In genomic region chr3:61004611-61005010, GRCm38 (mm10) we compare ENCODE assay signal across 14 mouse cellular contexts. TPM values are rescaled to one million over a fixed set of nuclear protein-coding genes. Genes with fewer than 3 reads are reported as not detected.
DNase-seq lines count a peak whose midpoint lies in the region; ATAC-seq and TF ChIP-seq lines count a peak whose summit lies in the region.
"Had no signal": no experiment of that assay in that cellular context is flagged by ENCODE, and none has a peak within 500 bp of the region (broad histone marks: within the 10 kb centered on the region; RNA-seq: fewer than 3 reads in every experiment).

No protein-coding gene starts in this region.

- no peaks in the 10 kb centered on the region for H3K9me3 ChIP-seq in liver, embryonic 11.5 days (ENCODE audit: control insufficient read depth, low read length)
- no peaks in the 10 kb centered on the region for H3K9me3 ChIP-seq in liver, embryonic 14.5 days (ENCODE audit: control insufficient read depth, low read length)
- H3K9me3 ChIP-seq: neural tube, embryonic 12.5 days had no signal

- no peak overlapping the region for H3K9ac ChIP-seq in liver, embryonic 11.5 days (ENCODE audit: low read depth, low read length)
- no peak overlapping the region for H3K9ac ChIP-seq in liver, embryonic 14.5 days (replicated peaks)
- H3K9ac ChIP-seq: neural tube, embryonic 12.5 days had no signal

- 70% methylated on average over 1 of the region's 1 CpGs for WGBS in liver, embryonic 11.5 days
- 58% methylated on average over 1 of the region's 1 CpGs for WGBS in liver, embryonic 14.5 days (ENCODE audit: insufficient replicate concordance)
- WGBS in thymus, adult 2 months = 78% methylated on average over 1 of the region's 1 CpGs

- intact Hi-C loops in gastrocnemius, adult 2 months (cut with DNase I) = no loop called here

- H3K4me2 ChIP-seq in liver, embryonic 11.5 days = peak overlapping the region; percentile 97
- H3K4me2 ChIP-seq in liver, embryonic 14.5 days (ENCODE audit: low read depth) = 0 out of 2 replicates have a peak overlapping the region, but pooled peaks have one; percentile 18

- ATAC-seq in liver, embryonic 11.5 days (replicated peaks; ENCODE audit: low FRiP score) = no peak
- no peak for ATAC-seq in liver, embryonic 14.5 days (ENCODE audit: insufficient read depth)

- peaks cover 8% of the 10 kb centered on the region for H3K27me3 ChIP-seq in liver, embryonic 11.5 days (replicated peaks; ENCODE audit: control insufficient read depth, insufficient read depth, low read length)
- peaks cover 9% of the 10 kb centered on the region for H3K27me3 ChIP-seq in liver, embryonic 14.5 days (ENCODE audit: control insufficient read depth, insufficient read depth, low read length)
- no peaks in the 10 kb centered on the region; the same call in 1 of the 2 replicates for H3K27me3 ChIP-seq in thymus, adult 2 months (ENCODE audit: control insufficient read depth, insufficient read depth, low read length)

- no peaks in the 10 kb centered on the region for H3K36me3 ChIP-seq in liver, embryonic 11.5 days (ENCODE audit: control insufficient read depth, insufficient read depth, low read length)
- no peaks in the 10 kb centered on the region for H3K36me3 ChIP-seq in liver, embryonic 14.5 days (replicated peaks; ENCODE audit: control insufficient read depth, insufficient read depth, low read depth)
- no peaks in the 10 kb centered on the region for H3K36me3 ChIP-seq in thymus, adult 2 months (ENCODE audit: control insufficient read depth, insufficient read depth, low read length)
- H3K36me3 ChIP-seq: neural tube, embryonic 12.5 days had no signal

- DNase-seq in gastrocnemius, adult 2 months = no peak
- no peak for DNase-seq in gastrocnemius, postnatal 10 days
- DNase-seq in liver, embryonic 11.5 days (ENCODE audit: low spot score) = no peak
- DNase-seq in liver = no peak
- DNase-seq in liver, embryonic 14.5 days (ENCODE audit: low read depth in 3 of 3, low spot score in 3 of 3) = no peak
- DNase-seq in thymus, adult 2 months = no peak
- DNase-seq in adrenal gland, adult (ENCODE audit: inconsistent age in 2 of 2, low spot score in 1 of 2) = no peak
- DNase-seq: cerebellum, postnatal 10 days; heart, postnatal 14 days; retina, postnatal 1 day; thymus, postnatal 14 days had no signal

- TF ChIP-seq POLR2A in cortical plate, adult 2 months (IDR thresholded peaks at IDR 0.05; ENCODE audit: extremely low read depth, insufficient read depth, low read length) = no peak
- no peak for TF ChIP-seq POLR2A in thymus, adult 2 months (IDR thresholded peaks at IDR 0.05; ENCODE audit: control insufficient read depth, extremely low read depth, insufficient read depth, low read length, poor library complexity)

- no peak for TF ChIP-seq CTCF in gastrocnemius, adult 2 months (IDR thresholded peaks at IDR 0.05)
- TF ChIP-seq CTCF in cortical plate, adult 2 months (IDR thresholded peaks at IDR 0.05; ENCODE audit: extremely low read depth, insufficient read depth, low read length) = no peak
- TF ChIP-seq CTCF in liver, embryonic 14.5 days (IDR thresholded peaks at IDR 0.05; ENCODE audit: low read depth) = no peak
- no peak for TF ChIP-seq CTCF in thymus, adult 2 months (IDR thresholded peaks at IDR 0.05; ENCODE audit: borderline replicate concordance, control insufficient read depth, extremely low read depth, insufficient read depth, low read length, poor library complexity)

- peak overlapping the region; percentile 38 for H3K27ac ChIP-seq in gastrocnemius, adult 2 months
- H3K27ac ChIP-seq in liver, embryonic 11.5 days (ENCODE audit: low read depth, low read length) = no peak overlapping the region
- H3K27ac ChIP-seq in cortical plate, adult 2 months (ENCODE audit: insufficient read depth, low read length) = no peak overlapping the region
- no peak overlapping the region for H3K27ac ChIP-seq in liver, embryonic 14.5 days
- no peak overlapping the region for H3K27ac ChIP-seq in thymus, adult 2 months (ENCODE audit: control insufficient read depth, insufficient read depth, low read length)
- H3K27ac ChIP-seq: kidney, postnatal 0 days; neural tube, embryonic 12.5 days had no signal

- H3K4me1 ChIP-seq in liver, embryonic 11.5 days (replicated peaks; ENCODE audit: control insufficient read depth, insufficient read depth, low read length) = peaks cover 10% of the 10 kb centered on the region
- H3K4me1 ChIP-seq in cortical plate, adult 2 months (ENCODE audit: control insufficient read depth, insufficient read depth, low read length) = no peaks in the 10 kb centered on the region
- peaks cover 2 to 4% of the 10 kb centered on the region in 2 experiments; a peak in 3 of 4 replicates for H3K4me1 ChIP-seq in liver, embryonic 14.5 days (replicated peaks; ENCODE audit: control insufficient read depth in 2 of 2, insufficient read depth in 2 of 2, low read length in 1 of 2)
- peaks cover 10% of the 10 kb centered on the region for H3K4me1 ChIP-seq in thymus, adult 2 months (replicated peaks; ENCODE audit: control insufficient read depth, insufficient read depth, low read length)

- no peak for TF ChIP-seq EP300 in liver, embryonic 14.5 days (IDR thresholded peaks at IDR 0.05; ENCODE audit: low read depth)

- H3K4me3 ChIP-seq in gastrocnemius, adult 2 months = peak overlapping the region; percentile 79
- H3K4me3 ChIP-seq in liver, embryonic 11.5 days (ENCODE audit: low read depth, low read length) = peak overlapping the region; percentile 21; the same call in 1 of the 2 replicates
- H3K4me3 ChIP-seq in cortical plate, adult 2 months (ENCODE audit: insufficient read depth, low read length) = peak overlapping the region; percentile 60; the same call in 1 of the 2 replicates
- H3K4me3 ChIP-seq in liver, embryonic 14.5 days (ENCODE audit: insufficient read depth in 1 of 2, low read depth in 2 of 2, low read length in 2 of 2) = no peak overlapping the region
- H3K4me3 ChIP-seq in thymus, adult 2 months (ENCODE audit: control insufficient read depth, insufficient read depth, low read length) = no peak overlapping the region
- H3K4me3 ChIP-seq: neural tube, embryonic 12.5 days had no signal

RNA-seq across cellular contexts. Expression of gene P2ry1, which starts 2.0 kb away (rescaled TPM):
- total RNA-seq in gastrocnemius, adult 2 months (2021) = 10 to 100 TPM in 1 of 2 experiments, 1 to 10 TPM in 1; 8.2 to 19.4 TPM
- 1 to 10 TPM; 9.3 to 9.6 TPM for total RNA-seq in gastrocnemius, postnatal 10 days (2021)
- 13.5 and 13.6 TPM in 2 replicates for polyA plus RNA-seq in liver, embryonic 11.5 days (2014; fragmentation: Nextera tagmentation; extraction: Ambion mirVana)
- 1.4 and 2.2 TPM in 2 replicates for polyA plus RNA-seq in cortical plate, adult 2 months (2012; rRNA removed)
- 3.1 TPM in 2 replicates for polyA plus RNA-seq in liver, embryonic 14.5 days (2012; rRNA removed)
- polyA plus RNA-seq in liver, embryonic 14.5 days (2014; fragmentation: Nextera tagmentation; extraction: Ambion mirVana) = 3.4 and 3.5 TPM in 2 replicates
- polyA plus RNA-seq in thymus, adult 2 months (2012; rRNA removed) = 1.6 and 2.1 TPM in 2 replicates

Comparison
In these comparisons a context has a peak if more than half of its experiments do, and no peak if none do; other contexts are left out.
1. H3K4me3 ChIP-seq: peak in gastrocnemius, adult 2 months (single experiment), liver, embryonic 11.5 days (single experiment) and cortical plate, adult 2 months (single experiment); none in liver, embryonic 14.5 days (0 of 2) and thymus, adult 2 months (single experiment).